Mouse (Mus musculus): ENCODE data around the gene Myo3b.

Myo3b gene

DNA sequence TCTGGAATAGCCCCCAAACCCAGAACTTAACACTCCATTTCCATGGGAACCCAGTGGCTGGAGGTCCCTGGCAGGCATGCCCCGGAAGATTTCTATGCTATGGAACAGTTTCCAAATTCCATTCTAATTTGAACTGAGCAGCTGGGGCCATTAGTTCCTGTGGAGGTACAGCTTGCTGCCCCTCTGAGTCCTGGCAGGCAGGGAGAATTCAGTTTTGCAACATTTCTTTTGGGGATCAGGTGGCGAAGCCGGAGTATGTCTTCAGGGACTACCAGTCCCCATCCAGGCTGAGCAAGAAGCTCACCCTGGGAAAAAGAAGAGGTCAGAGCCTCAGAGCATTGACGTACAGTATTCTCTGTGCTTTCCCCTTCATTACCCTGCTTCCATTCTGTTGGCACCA lies 94.4 kb downstream of the Myo3b start:
- DNase-seq (ENCODE audit: low spot score): no peak

DNA sequence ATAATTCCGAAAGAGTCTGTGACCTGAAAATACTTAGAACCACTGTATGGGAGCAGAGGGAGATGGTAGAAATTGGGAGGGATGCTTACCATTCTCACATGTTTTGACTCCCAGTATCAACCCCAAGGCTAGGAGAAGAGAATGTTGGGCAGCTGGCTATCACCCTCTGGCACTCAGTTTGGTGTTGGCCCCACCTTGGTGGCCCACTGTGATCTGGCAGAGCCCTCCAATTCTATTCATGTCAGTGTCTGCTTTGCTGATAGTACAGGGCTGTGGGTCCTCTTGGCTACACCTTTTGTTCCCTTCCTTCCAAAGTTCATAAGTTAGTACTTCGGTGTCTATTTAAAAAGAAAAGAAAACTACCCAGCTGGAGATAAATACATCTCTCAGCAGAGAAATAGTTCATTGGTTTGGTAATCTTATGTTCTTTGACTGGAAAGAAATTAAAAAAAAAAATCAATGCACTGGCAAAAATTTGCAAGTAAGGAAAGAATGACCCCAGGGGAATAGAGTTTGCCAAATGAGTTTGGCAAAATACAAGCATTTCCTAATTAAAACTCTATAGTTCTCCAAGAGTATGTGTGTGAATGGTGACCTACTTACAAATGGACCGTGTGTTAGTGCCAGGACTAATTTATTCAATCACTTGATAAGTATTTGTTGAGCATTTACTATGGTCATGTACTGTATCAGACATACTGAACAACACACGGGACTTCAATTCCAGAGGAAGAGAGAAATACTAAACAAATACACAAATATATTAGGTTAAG lies 98.5 kb downstream of the Myo3b start:
- DNase-seq (ENCODE audit: low spot score): no peak

DNA sequence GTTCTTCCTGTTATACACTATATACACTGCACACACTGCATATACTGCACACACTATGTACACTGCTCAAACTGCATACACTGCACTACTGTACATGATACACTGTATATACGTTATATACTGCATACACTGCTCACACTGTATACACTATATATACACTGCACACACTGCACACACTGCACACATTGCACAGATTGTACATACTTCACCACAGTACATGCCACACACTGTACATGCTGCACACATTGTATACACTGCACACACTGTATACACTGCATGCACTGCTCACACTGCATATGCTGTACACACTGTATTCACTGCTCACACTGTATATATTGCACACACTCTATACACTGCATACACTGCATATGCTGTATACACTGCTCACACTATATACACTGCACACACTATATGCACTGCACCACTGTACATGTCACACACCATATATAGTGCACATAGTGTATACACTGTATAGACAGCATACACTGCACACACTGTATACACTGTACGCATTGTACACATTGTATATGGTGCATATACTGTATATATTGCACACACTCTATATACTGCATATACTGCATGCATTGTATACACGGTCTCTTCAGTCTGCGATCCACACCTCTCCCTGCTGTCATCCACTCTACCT lies 104.7 kb downstream of the Myo3b start:
- DNase-seq (ENCODE audit: low spot score): no peak

DNA sequence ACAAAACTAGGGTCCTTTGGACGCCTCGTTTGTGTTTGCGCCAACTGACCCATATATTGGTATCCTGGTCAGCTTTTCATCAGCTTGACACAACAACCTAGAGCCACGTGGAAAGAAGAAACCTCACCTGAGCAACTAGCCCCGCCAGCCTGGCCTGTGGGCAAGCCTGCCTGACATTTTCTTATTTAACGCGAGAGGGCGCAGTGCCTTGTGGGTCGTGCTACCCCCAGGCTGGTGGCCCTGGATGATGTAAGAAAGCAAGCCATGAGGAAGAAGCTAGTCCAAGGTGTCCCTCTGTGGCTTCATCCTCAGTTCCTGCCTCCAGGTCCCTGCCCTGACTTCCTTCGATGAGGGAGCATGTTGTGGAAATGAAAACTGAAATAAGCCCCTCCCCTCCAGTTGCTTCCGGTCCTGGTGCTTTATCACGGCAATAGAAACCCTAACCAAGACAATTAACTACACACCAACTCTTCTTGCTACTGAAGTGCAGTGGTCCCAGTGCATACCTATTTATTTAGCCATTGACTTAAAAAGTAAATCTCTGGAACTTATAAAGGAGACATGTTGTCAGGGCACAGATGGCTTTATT lies 108.2 kb downstream of the Myo3b start:
- DNase-seq (ENCODE audit: low spot score): no peak

DNA sequence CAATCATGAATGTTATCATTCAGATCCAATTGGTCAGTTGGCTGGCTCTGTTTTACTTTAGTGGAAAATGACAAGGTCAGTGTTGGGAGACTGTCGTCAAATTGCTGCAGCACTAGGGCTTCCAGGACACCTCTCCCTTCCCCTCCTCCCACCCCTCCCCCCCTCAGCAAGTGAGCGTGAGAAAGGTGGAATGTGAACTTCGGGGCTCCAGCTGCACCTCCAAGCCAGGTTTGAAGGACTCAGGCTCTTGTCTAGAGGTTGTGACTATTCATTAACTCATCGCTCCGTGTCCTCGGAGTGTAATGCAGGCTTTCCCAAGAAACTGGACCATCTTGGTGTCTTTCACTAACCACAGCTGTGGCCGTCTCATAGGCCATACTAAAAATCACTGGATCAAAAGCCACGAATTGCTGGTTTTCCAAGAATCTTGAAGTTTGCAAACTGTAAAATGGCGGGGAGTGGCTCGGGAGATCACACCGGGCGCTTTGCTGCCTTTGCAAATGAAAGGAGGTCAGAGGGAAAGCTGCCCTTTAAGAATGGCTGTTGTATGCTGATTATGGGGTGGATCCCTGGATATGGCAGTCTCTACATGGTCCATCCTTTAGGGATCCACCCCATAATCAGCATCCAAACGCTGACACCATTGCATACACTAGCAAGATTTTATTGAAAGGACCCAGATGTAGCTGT lies 110.0 kb downstream of the Myo3b start:
- no peak for DNase-seq (ENCODE audit: low spot score)

DNA sequence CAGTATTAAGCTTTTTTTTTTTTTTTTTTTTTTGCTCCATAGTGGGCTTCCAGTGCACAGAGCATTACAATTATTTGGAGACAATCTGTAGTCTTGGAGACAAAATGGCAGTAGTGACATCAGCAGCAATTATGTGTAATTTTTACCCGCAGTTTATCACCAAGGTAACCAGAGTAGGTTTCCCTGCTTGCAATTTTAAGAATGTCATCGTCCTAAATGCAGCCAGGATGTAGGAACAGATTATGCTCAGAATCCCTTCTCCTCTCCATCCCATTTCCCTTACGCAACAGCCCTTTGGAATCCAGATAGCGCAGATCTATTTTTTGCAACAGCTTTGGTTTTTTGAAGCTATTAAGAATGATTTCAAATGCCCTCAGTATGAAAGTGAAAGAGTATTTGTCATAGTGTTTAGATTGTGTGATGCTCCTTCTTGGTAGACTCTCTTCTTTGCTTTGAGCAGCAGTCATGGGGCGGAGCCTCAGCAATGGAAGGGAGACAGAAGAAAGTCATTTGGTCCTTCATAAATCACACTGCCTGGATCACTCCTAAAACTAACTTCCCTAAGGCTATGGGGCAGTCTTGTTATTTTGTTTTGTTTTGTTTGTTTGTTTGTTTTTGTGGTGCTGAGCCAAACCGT lies 111.6 kb downstream of the Myo3b start:
- no peak for DNase-seq (ENCODE audit: low spot score)

DNA sequence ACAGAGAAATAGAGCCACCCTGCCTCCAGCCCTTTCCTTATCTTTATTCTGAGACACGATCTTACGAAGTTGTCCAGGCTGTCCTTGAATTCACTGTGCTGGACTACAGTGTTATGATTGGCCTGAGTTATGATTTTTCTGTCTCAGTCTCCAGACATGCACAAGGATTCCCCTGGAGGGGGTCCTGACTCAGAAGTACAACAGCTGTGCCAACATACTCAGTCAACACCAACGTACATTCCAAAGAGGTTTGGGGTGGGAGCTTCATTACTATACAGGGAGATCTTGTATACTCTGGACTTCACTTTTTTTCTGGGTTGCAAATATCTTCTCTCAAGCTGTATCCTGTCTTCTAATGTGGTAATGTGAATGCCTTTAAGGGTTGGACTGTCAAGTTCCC lies 113.0 kb downstream of the Myo3b start:
- DNase-seq (ENCODE audit: low spot score): no peak

DNA sequence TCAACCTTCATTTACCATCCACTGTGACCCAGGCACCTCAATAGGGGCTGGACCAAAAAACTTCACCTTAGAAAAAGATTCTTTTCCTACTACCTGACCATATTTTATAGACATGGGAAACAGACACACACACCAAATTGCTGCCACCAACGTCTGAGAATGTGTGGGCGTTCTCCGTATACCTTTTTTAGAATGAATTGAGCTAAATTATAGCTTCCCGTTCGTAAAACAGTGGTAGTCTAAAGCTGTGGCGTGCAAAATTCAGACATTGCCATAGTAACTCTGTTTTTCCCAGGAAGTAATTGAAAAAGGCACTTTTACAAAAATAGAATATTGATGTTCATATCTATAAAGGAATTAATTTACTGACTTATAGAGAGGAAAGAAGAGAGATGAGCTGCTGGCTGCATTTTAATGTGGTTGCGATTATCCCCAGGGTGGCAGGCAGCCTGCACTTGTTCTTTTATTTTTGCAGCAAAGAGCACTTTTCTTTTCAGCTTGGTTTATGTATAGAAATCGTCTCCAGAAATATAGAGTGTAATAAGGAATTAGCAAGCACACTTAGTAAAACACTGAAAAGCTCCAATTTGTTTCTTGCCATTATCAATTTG lies 116.4 kb downstream of the Myo3b start:
- no peak for DNase-seq (ENCODE audit: low spot score)

DNA sequence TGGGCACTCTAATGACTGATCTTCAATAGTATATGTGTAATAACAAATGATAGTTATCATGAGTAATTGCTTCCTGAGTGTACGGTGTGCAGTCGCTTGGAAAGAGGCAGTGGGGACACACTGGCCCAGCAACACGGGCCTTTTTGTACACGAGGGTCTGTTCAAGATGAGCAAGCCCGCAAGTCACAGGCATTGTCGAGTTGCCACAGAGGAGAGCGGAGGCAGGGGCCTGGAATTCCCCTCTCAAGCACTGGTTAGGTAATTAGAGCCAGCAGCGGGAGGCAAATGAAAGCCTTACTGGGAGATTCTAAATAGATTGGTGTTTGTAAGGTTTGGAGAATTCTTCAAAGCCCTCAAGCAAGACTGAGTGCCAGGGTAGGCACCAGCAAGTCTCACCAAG lies 120.6 kb downstream of the Myo3b start:
- no peak for DNase-seq (ENCODE audit: low spot score)

DNA sequence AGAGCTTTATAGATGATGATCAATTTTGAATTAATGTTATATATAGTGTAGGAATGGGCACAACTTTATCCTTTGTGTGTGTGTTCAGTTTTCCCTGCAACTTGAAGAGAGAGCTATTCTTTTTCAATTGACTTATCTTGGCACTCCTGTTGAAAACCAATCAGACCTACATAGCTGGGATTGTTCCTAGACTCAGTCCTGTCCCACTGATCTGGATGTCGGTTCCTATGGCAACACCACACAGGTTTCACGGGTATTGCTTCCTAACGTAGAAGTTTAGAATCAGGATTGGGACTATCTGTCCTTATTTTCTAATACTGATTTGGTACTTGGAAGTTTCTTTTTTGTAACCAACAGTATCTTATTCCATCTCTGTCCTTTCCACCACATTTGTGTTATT lies 127.3 kb downstream of the Myo3b start:
- DNase-seq (ENCODE audit: low spot score): no peak

DNA sequence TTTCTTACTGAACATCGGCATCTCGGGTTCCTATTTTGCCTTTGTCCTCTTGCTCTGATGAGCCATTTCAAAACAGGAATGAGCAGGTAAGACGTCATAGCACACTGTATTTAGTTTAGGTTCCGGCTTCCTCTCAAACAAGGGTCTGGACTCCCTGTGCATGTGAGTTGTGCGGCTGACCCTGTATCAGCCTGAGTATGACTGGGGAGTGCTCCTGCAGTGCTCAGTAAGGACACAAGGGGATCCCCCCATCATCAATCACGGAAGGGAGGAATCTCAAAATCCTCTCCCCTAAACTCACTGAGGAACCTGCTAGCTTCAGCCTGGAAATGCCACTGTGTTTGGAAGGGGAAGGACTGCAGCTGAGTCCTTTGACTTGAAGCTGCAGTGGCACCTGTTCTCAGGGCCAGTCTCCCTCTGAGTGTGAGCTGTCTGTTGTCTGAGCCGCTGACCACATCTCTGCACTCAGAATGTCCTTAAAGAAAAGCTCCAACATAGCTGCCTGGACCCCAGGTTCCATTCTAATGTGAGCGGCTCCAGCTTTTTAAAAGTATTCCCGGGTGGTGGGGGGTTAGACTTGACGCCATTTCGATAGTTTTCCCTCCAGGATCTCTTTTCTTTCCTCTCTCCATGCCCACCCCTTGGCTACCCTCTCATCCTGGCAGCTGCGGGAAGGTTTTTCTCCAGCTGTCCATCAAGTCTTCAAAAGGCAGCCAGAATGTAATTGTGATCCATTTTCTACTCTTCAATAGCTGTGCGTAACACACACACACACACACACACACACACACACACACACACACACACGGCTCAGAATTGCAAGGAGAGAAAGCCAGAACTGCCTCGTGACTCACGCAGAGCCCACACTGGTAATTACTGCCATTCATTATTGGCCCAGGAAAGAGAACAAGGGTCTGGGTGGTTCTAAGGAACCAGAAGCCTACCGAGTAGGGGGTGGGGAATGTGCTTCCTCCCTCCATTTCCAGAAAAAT lies 129.3 kb downstream of the Myo3b start:
- DNase-seq (ENCODE audit: low spot score): no peak

DNA sequence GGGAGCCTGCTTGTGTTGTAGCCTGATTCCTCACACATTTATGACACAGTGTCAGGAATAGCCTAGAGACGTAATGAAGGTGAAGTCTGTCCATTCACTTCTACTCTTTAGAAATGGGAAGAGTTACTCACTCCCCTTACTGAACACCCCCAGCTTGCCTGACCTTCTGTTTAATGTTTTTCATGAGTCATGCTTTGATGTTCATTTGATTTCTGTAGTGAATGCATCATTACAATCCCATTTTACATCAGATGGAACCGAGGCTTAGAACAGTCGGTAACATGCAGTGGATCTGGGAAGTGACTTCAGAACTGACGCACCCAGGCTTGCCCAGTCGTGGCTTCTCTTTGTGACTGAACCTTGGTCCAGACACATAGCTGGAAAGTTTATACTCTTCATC lies 131.5 kb downstream of the Myo3b start:
- no peak for DNase-seq (ENCODE audit: low spot score)

DNA sequence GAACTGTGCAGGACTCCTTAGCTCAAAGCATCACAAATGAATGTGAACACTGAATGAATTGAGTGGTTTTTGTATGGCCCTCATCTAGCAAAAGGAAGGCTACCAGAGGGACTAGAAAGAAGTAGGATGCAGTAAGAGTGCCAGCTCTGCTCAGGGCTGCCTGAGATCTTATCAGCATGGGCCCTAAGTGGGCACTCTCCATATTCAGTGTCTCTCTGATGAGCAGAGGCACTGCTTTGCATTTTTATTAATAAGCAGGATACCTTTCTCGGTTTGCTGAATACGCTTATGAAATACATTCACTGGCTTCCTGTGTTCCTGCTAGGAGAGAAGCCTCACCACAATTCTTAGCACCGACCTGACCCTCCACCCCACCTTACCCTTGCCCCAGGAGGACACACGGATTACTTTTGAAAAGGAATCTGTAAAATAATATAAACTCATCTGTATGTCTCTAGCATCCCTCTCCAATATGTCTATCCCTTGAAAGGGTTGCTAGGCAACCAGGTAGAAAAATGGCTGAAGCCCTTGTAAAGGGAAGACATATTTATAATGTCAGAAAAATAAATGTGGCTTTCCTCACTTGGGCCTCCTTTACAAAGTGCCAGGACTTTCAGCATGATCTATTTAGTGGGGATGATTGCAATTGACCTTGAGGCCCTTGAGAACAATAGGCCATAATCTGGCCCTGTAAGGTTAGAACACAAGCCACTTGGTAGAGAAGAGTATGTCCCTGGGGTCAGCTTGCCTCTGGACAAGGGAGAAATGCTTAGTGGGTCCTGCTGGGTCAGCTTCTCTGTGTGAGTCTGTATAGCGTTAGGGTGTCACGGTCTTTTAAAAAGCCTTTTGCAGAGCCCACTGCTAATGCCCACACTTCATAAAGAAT lies 138.1 kb downstream of the Myo3b start:
- DNase-seq (ENCODE audit: low spot score): no peak

DNA sequence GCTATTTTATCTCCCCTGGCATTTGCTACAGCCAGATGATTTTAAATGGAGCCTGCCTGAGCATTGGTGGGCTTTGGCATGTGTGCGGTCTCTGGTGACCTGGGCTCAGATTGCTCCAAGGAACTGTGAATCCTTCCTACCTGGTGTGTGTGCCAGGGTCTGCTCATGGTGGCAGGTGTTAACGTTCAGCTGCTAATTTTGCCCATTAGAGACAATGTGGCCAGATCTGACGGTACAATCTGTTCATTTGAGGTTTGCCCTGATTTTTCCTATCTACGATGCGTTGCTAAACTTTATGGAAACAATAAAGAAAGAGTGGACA lies 138.7 kb downstream of the Myo3b start:
- DNase-seq (ENCODE audit: low spot score): no peak

DNA sequence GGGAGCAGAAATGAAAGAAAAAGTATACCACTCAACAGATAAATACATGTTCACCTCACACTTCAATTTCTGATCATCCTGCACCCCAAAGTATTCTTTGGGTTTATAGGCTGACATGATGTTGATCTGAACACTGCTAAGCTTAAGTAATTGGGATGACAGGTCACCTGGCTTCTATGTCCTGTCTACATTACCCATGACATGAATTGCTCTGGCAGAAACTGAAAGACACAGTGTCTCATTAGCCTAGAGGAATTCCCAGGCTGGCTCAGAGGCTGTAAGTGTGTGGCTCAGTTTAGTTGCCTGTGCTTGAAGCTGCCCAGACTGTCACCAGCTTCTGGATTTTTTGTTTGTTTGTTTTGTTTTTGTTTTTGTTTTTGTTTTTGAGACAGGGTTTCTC lies 139.3 kb downstream of the Myo3b start:
- no peak for DNase-seq (ENCODE audit: low spot score)

DNA sequence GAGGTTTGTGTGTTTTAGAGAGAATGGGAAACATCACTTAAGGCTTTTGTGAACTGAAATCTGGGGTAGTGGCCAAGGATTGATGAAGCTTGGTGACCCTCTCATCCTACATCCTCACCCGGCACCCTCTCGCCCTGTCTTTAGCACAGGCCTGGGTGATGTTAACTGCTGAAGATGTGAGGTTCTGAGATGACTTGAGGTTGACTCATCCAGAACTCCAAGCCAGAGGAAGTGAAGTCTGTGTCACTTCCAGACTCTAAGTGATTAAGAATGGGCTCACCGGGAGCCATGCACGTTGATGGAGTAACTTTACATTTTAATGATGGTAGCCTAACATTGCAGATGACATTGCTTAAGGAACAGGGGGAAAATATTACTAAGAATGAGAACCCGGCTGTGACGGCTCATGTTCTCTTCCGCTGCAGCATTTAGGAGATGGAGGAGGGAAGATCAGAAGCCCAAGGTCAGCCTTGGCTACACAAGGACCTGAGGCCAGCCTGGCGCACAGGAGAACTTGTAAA lies 143.3 kb downstream of the Myo3b start:
- DNase-seq (ENCODE audit: low spot score): no peak

DNA sequence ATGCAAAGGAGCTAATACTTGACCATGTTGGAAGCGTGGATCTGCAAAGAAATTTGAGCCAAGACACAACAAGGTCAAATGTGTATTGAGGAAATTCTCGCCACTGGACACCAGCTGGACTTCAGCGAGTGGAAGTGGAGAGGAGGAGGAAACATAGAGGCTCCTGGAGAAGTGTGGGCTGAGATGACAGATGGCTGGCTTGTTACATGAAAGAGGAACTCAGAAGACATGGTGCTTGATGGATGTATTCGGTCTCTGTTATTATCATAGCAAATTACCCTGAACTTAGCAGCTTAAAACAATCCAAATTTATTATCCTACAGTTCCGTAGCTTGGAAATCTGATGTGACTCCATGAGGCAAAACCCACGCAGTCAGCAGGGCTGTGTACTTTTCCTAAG lies 148.1 kb downstream of the Myo3b start:
- DNase-seq (ENCODE audit: low spot score): no peak

DNA sequence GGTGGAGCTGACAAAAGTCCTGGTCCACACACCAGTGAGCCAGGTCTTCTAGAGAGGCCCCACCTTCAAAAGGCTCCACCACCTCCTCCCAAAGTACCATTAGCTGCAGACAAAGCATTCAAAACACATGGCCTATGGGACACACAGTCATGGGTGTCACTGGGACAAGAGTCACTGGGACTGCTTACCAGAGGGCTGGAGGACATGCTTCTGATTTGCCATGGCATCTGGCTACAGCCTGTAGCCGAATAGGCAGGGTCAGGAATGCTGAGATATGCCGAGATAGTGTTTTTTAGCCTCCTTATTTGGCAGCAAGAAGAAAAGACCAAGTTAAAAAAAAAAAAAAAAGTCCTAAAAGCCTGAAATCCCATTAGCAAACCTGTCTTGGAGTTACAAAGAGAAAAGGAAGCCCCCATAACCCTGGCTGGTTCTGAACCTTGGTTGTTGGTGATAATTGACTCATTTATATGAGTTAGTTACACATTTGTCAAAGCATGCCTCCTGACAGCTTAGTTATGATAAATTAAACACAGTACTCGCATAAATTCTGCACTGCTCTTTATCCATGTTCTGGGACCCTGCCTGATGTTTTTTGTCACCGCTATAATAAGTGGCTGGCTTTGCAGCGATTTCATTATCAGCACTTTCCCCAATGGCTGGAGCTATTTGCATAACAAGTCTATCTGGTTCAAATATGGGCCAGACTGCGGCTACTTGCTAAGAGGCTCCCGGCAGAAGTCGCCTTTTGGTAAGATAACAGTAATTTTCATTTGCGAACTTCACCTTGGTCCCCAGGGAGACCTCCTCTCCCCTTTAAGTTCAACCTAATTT lies 156.7 kb downstream of the Myo3b start:
- no peak for DNase-seq (ENCODE audit: low spot score)

Measured in ovary, postnatal 14 days (tissue).